Mouse (Mus musculus) heart, postnatal 36 days (tissue): ENCODE measurements around the gene Slc35f4. TPM values are rescaled to one million over a fixed set of nuclear protein-coding genes. Genes with fewer than 3 reads are reported as not detected.

Experiments used
- DNase-seq, 2 experiments: peaks; one replicate each; pipeline ENCODE4 v3.0.0; 2021 to 2022
- intact Hi-C: fragments of 180-260 bp; cut with DNase I; formaldehyde crosslinking; loops from one replicate; pipeline ENCODE4 v1.15.1; 2025
- total RNA-seq, 2 experiments: library from RNA; stranded (reverse); gene quantifications; 2 replicates each; pipeline ENCODE4 v1.2.3; 2021

Slc35f4 gene
- total RNA-seq, 2 experiments from 2014 or later = not detected

- DNase-seq = no peak
- intact Hi-C loops = no loop called here
Measured at GRCm38 (mm10) chr14:49355561-49355960, 170.3 kb downstream of the Slc35f4 start.

DNA sequence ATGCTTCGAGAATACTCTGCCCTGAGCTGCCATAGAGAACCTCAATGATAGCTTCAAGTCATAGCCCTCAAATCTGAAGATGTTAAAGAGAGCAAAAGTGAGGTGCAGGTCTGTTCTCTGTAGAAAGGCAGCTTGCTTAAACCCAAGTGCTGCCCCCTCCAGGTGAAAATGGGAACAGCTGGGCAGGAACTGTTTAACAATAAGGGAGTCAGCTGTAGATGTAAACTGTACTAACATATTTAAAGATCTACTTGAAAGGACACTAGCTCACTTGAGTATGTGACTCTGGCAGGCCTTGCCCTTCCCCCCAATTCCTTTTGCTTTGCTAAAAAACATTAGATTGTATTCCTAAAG, 177.0 kb downstream of the Slc35f4 start:
- DNase-seq = peak; percentile 5 to 18
- intact Hi-C loops = loop anchor here (2.0 kb wide), 1 partner anchor 106 kb away; no protein-coding TSS in a partner anchor

GRCm38 (mm10) chr14:49348164-49348896, 177.5 kb downstream of the Slc35f4 start:
- intact Hi-C loops = loop anchor here (2.0 kb wide), 1 partner anchor 106 kb away; no protein-coding TSS in a partner anchor
- DNase-seq = no peak

DNA sequence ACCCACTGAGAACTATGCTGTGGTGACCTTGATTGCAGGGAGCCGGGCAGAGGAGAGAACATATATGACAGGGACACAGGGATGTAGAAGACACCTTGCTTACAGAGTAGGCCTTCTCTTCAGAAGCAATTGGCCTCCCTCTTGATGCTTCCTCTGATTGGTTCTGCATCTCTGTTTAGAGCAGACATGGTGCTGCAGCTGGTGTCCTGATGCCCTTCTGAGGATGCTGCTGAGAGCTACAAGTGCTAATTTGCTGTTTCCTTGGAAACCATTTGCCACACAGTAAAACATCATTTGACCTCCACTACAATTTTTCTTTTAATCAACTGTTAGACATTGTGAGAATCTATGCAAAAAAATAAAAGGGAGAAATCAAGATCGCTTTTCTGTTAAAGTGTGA, 180.0 kb downstream of the Slc35f4 start:
- no peak for DNase-seq
- intact Hi-C loops = no loop called here

DNA sequence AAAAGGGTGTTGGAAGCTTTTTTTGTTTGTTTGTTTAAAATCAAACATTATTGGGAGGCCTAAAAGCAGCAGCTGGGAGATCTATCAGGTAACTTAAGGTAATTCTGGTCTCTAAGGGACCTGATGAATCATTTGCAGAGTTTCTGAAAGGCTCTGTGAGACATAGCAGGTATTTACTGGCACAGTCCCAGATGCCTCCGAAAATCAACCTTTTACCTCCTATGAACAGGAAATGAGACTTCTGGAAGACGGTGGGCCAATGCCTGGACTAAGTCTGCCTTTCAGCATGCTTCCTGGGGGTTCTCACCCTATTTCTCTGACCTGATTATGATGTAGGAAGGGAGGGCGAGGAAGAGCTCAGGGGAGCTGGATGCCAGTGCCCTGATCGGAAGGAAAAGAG, 188.8 kb downstream of the Slc35f4 start:
- intact Hi-C loops = no loop called here
- no peak for DNase-seq

DNA sequence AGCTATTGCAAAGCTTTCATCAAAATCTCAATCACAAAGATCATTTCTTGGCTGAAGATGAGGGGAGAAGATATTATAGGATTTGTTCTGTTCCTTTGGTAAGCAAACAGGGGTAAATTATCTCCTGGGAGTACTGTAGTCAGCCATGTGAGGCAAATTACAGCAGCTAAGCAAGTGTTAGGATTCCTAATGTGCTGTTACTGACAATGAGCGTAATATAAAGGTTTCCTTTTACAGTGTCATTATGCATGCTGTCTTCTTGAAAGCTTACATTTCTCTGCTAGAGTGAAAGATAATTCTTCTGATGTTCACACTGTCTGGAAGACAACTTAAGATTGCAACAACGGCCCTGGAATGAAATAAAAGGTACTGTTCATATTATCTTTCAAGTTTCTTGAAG, 192.0 kb downstream of the Slc35f4 start:
- intact Hi-C loops = no loop called here
- no peak for DNase-seq

- intact Hi-C loops = no loop called here
- DNase-seq = no peak
Measured at GRCm38 (mm10) chr14:49316493-49316894, 209.4 kb downstream of the Slc35f4 start.

GRCm38 (mm10) chr14:49313981-49314380, 211.9 kb downstream of the Slc35f4 start:
- intact Hi-C loops = no loop called here
- no peak for DNase-seq

DNA sequence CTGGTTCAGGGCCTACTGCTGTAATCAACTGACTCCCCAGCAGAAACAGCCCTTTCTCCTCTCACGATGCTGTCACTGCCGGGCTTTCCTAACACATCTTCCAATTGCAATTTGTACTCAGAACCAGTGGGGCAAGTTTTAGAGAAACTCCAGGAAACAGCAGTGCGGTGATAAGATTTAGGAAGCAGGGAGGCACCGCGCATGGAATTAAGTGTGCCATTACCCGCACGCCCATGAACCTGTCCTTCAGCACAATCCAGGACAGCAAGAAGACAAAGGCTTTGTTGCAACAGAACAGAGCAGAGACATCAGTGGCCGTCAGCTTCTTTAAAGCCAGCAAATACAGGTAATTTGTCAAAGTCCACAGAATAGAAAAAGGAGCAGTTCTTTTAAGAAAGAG, 212.5 kb downstream of the Slc35f4 start:
- no peak for DNase-seq
- intact Hi-C loops = no loop called here

- DNase-seq = no peak
- intact Hi-C loops = no loop called here
Measured at GRCm38 (mm10) chr14:49311548-49311947, 214.3 kb downstream of the Slc35f4 start.

DNA sequence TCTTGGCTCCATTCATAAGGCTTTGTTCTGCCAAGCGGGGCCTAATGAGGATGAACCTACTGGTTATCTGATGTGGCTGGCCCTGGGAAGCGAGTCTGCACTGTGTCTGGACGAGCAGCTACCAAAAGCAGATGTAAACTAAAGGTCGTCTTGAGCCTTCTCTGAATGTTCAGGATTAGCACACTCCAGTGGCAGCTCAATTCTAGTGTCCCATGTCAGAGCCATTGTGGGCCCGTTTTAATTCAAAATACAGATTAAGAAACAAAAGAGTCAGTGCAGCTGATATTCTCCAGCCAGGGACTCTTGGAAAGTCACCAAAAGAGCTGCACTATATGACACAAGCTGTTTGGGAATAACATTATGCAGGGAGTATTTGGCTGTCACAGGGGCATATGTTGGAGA, 214.8 kb downstream of the Slc35f4 start:
- DNase-seq = no peak

GRCm38 (mm10) chr14:49309670-49310069, 216.2 kb downstream of the Slc35f4 start:
- intact Hi-C loops = no loop called here
- DNase-seq = no peak

More for the DNA sequence above, 214.8 kb downstream of the Slc35f4 start:
- intact Hi-C loops = no loop called here

GRCm38 (mm10) chr14:49308591-49308990, 217.3 kb downstream of the Slc35f4 start:
- no peak for DNase-seq
- intact Hi-C loops = no loop called here

- DNase-seq = no peak
- intact Hi-C loops = no loop called here
Measured at GRCm38 (mm10) chr14:49307842-49308241, 218.0 kb downstream of the Slc35f4 start.

GRCm38 (mm10) chr14:49305534-49306409, 220.1 kb downstream of the Slc35f4 start:
- intact Hi-C loops = no loop called here
- no peak for DNase-seq

DNA sequence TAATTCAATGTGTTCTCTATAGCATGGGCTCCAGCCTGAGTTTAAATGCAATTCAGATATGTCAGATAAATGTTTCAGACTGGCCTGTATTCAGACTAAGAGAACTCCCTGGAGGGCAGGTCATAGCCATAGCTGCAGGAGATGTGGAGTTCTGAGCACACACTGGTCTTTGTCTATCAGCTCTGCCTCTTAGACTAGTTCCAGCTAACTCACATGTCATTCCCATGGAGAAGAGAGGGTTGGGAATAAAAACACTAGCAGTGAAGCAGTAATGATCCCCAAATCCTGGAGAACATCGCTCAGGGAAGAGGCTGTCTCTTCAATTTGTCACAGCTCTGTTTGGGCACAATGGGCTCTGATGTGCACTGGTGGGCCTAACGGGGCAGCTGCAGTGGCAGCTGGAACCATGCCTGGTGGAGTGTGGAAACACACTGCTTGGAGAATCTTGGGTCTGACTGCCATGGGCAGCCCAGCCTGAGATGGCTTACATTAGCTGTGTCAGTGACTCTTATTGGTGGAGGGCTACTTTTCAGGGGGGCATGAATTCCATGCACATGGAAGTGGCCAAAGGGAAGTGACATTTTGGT, 223.5 kb downstream of the Slc35f4 start:
- no peak for DNase-seq
- intact Hi-C loops = no loop called here

GRCm38 (mm10) chr14:49300981-49301619, 224.7 kb downstream of the Slc35f4 start:
- intact Hi-C loops = no loop called here
- no peak for DNase-seq

DNA sequence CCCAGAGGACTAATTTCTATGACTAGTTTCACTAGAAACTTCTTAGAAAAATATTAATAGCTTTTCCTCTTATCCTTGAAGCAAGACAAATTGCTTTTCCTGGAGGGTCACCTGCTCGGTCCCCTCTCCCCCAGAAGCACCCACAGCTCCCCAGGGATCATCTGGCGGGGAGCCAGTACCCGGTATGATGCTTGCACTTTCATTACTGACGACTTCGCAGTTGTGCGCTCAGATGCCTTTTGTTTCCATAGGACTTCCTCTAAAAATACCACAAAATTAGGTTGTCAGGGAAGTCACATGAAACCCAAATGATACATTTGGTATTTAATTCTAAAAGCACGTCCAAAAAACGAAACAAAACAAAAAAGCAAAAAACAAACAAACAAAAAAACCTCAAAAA, 225.5 kb downstream of the Slc35f4 start:
- no peak for DNase-seq
- intact Hi-C loops = no loop called here

DNA sequence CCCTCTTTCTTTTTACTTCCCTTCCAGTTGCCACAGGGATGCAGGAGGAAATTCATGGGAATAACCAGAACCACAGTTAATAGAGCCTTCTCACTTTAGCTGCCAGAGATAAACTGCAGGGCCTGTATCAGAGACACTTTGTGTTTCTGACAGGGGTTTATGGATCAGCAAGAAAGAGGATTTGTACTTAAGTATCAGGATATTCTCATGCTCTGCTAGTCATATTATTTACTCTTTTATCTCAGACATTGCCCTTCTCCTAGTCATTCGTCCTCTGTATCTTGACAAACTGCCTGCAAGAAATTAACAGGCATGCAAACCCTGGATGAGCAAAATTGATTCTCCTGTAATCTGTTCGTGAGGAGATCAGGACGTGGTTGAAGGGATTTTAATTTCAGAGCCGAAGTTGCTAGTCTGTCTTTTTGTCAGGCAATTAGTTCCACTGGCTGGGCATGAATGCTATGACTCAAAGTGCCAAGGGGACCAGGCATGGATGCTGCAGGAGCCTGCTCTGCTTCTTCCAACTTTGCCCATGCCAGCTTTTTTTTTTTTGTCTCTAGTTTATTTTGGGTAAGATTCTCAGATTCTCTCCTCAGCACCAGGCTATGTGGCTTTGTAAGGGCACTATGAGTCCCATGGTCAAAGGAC, 231.9 kb downstream of the Slc35f4 start:
- intact Hi-C loops = no loop called here
- no peak for DNase-seq

DNA sequence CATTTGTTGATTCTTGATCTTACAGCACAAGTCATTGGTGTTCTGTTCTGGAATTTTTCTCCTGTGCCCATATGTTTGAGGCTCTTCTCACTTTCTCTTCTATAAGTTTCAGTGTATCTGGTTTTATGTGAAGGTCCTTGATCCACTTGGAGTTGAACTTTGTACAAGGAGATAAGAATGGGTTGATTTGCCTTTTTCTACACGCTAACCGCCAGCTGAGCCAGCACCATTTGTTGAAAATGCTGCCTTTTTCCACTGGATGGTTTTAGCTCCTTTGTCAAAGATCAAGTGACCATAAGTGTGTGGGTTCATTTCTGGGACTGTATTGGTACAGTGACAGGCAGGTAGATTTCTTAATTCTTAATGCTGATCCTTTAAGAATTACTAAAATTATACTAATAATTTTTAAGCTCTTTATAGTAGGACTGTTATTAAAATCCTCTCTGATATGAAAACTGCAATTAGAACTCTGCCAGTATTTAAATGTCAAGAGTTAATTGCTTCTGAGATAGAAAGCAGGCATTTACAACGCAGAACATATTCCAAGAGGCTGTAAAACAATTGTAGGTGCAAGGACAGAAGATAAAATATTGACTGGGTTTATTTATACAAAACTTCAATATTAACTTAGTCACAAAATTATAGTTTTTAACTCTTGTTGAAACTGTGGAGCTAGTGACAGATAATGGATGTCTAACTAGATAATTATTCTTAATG, 235.7 kb downstream of the Slc35f4 start:
- intact Hi-C loops = no loop called here
- DNase-seq = no peak
